16 mouse cellular contexts compared by ENCODE assay signal in the genomic region with DNA sequence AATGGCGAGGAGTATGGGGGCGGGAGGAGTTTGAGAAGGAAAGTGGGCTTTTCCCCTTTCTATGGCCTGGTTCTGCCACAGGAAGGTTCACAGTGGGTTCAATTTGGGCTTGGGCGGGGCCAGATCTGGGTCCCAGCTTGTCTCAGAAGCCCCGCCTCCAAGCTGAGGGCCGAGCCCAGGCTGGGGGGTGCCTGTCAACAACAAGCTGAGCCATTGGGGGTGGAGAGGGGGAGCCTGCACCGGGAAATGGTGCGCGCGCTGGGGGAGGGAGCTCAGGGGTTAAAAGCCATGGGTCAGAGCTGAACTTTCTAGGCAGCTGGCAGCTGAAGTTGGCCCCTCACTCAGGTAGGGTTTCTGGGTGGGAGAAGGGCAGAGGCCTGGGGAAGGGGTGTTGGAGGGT. TPM values are rescaled to one million over a fixed set of nuclear protein-coding genes. Genes with fewer than 3 reads are reported as not detected.
DNase-seq lines count a peak whose midpoint lies in the region; ATAC-seq and TF ChIP-seq lines count a peak whose summit lies in the region.
"Had no signal": no experiment of that assay in that cellular context is flagged by ENCODE, and none has a peak within 500 bp of the region (broad histone marks: within the 10 kb centered on the region; RNA-seq: fewer than 3 reads in every experiment).

No protein-coding gene starts in this region.

- H3K27ac ChIP-seq in heart, embryonic 14.5 days (replicated peaks in 1 of 2; ENCODE audit: control insufficient read depth in 1 of 2, insufficient read depth in 1 of 2, low read depth in 2 of 2, low read length in 2 of 2) = no peak overlapping the region
- H3K27ac ChIP-seq in embryonic facial prominence, embryonic 11.5 days (replicated peaks; ENCODE audit: low read depth, low read length) = no peak overlapping the region
- H3K27ac ChIP-seq in lung, postnatal 0 days (ENCODE audit: low read length) = no peak overlapping the region
- H3K27ac ChIP-seq: liver, embryonic 13.5 days had no signal

- no peak for DNase-seq in heart, postnatal 14 days
- DNase-seq in embryonic facial prominence, embryonic 11.5 days (ENCODE audit: low spot score) = peak; percentile 4
- DNase-seq in lung, postnatal 0 days (ENCODE audit: low spot score) = peak; percentile 5
- no peak for DNase-seq in T-cell, adult 2 months (ENCODE audit: low spot score)
- DNase-seq in adrenal gland, postnatal 25 days = no peak
- no peak for DNase-seq in adrenal gland, adult 18-20 months (ENCODE audit: low spot score in 2 of 2)
- DNase-seq: adrenal gland, adult 2 months; cerebellum, postnatal 10 days; kidney, adult 11 months; liver, embryonic 13.5 days; right cerebral cortex, postnatal 14 days; thymus, postnatal 25 days had no signal

- 0 out of 2 replicates have a peak, but pooled peaks cover 6% of the 10 kb centered on the region for H3K27me3 ChIP-seq in heart, embryonic 14.5 days (ENCODE audit: control insufficient read depth, insufficient read depth, low read length)
- H3K27me3 ChIP-seq in E14TG2a.4 (ENCODE audit: insufficient read depth, low read length) = 0 out of 2 replicates have a peak, but pooled peaks cover 3% of the 10 kb centered on the region
- H3K27me3 ChIP-seq in embryonic facial prominence, embryonic 11.5 days (ENCODE audit: control insufficient read depth, insufficient read depth, low read length) = no peaks in the 10 kb centered on the region; the same call in 1 of the 2 replicates
- H3K27me3 ChIP-seq in lung, postnatal 0 days (replicated peaks; ENCODE audit: insufficient read depth, low read length) = no peaks in the 10 kb centered on the region
- H3K27me3 ChIP-seq: liver, embryonic 13.5 days had no signal

- no peaks in the 10 kb centered on the region for H3K36me3 ChIP-seq in heart, embryonic 14.5 days (ENCODE audit: control insufficient read depth, insufficient read depth, low read length)
- H3K36me3 ChIP-seq in E14TG2a.4 (ENCODE audit: insufficient read depth, low read length) = no peaks in the 10 kb centered on the region
- H3K36me3 ChIP-seq in embryonic facial prominence, embryonic 11.5 days (replicated peaks; ENCODE audit: control insufficient read depth, insufficient read depth, low read depth, low read length) = no peaks in the 10 kb centered on the region
- H3K36me3 ChIP-seq in lung, postnatal 0 days (ENCODE audit: insufficient read depth, low read length) = no peaks in the 10 kb centered on the region
- H3K36me3 ChIP-seq: liver, embryonic 13.5 days had no signal

- no peaks in the 10 kb centered on the region for H3K9me3 ChIP-seq in heart, embryonic 14.5 days (ENCODE audit: control insufficient read depth, low read length)
- no peaks in the 10 kb centered on the region for H3K9me3 ChIP-seq in E14TG2a.4 (ENCODE audit: low read length)
- no peaks in the 10 kb centered on the region for H3K9me3 ChIP-seq in embryonic facial prominence, embryonic 11.5 days (replicated peaks; ENCODE audit: control insufficient read depth, low read length)
- H3K9me3 ChIP-seq in lung, postnatal 0 days (ENCODE audit: low read length) = no peaks in the 10 kb centered on the region
- H3K9me3 ChIP-seq: liver, embryonic 13.5 days had no signal

- no peak overlapping the region for H3K9ac ChIP-seq in heart, embryonic 14.5 days (ENCODE audit: low read length)
- H3K9ac ChIP-seq in embryonic facial prominence, embryonic 11.5 days (replicated peaks; ENCODE audit: low read length) = no peak overlapping the region; the same call in 1 of the 2 replicates
- H3K9ac ChIP-seq in lung, postnatal 0 days (replicated peaks; ENCODE audit: low read depth) = no peak overlapping the region
- H3K9ac ChIP-seq: liver, embryonic 13.5 days had no signal

- no peak for ATAC-seq in heart, embryonic 14.5 days (ENCODE audit: insufficient number of reproducible peaks, insufficient read depth, low FRiP score, low read depth)
- no peak for ATAC-seq in embryonic facial prominence, embryonic 11.5 days (replicated peaks; ENCODE audit: insufficient number of reproducible peaks, low FRiP score, low TSS enrichment, low read depth)
- ATAC-seq in lung, postnatal 0 days = no peak
- ATAC-seq: CD4-positive, CD25-positive, alpha-beta regulatory T cell, adult 4 months had no signal

- H3K4me2 ChIP-seq in heart, embryonic 14.5 days (ENCODE audit: low read length) = peak overlapping the region; percentile 18
- peak overlapping the region; percentile 1; the same call in 1 of the 2 replicates for H3K4me2 ChIP-seq in embryonic facial prominence, embryonic 11.5 days (ENCODE audit: low read depth, low read length)
- H3K4me2 ChIP-seq in lung, postnatal 0 days (replicated peaks; ENCODE audit: low read depth, low read length) = peak overlapping the region; percentile 33; the same call in 1 of the 2 replicates

- peaks cover 0 to 2% of the 10 kb centered on the region in 2 experiments; a peak in 1 of 4 replicates for H3K4me1 ChIP-seq in heart, embryonic 14.5 days (ENCODE audit: control insufficient read depth in 2 of 2, insufficient read depth in 2 of 2, low read length in 2 of 2)
- H3K4me1 ChIP-seq in E14TG2a.4 (replicated peaks; ENCODE audit: low read depth, low read length) = peaks cover 32% of the 10 kb centered on the region
- no peaks in the 10 kb centered on the region for H3K4me1 ChIP-seq in embryonic facial prominence, embryonic 11.5 days (ENCODE audit: control insufficient read depth, insufficient read depth, low read length)
- H3K4me1 ChIP-seq in lung, postnatal 0 days (ENCODE audit: insufficient read depth, low read depth, low read length) = no peaks in the 10 kb centered on the region; the same call in none of the 2 replicates
- H3K4me1 ChIP-seq: liver, embryonic 13.5 days had no signal

- no peak for TF ChIP-seq CTCF in E14TG2a.4 (conservative IDR thresholded peaks at IDR 0.05; ENCODE audit: low read length)
- no peak for TF ChIP-seq CTCF in lung, postnatal 0 days (IDR thresholded peaks at IDR 0.05)

- intact Hi-C loops in heart, postnatal 14 days (cut with DNase I) = no loop called here

- TF ChIP-seq EP300 in lung, postnatal 0 days (IDR thresholded peaks at IDR 0.05) = no peak

- no peak overlapping the region for H3K4me3 ChIP-seq in heart, embryonic 14.5 days (ENCODE audit: control insufficient read depth in 1 of 2, insufficient read depth in 1 of 2, low read depth in 1 of 2, low read length in 2 of 2)
- peak overlapping the region; percentile 64 for H3K4me3 ChIP-seq in E14TG2a.4 (replicated peaks; ENCODE audit: low read length)
- no peak overlapping the region for H3K4me3 ChIP-seq in embryonic facial prominence, embryonic 11.5 days (ENCODE audit: low read depth, low read length)
- H3K4me3 ChIP-seq in lung, postnatal 0 days (ENCODE audit: low read depth, low read length) = no peak overlapping the region
- H3K4me3 ChIP-seq: liver, embryonic 13.5 days had no signal

- 2% methylated on average over 8 of the region's 9 CpGs for WGBS in heart, embryonic 14.5 days
- 4% methylated on average over 9 of the region's 9 CpGs for WGBS in embryonic facial prominence, embryonic 11.5 days
- WGBS in lung, postnatal 0 days = 8% methylated on average over 9 of the region's 9 CpGs

RNA-seq across cellular contexts. Expression of a gene that starts 0.6 kb away (rescaled TPM):
- not detected in 2 replicates for polyA plus RNA-seq in heart, embryonic 14.5 days (2014; fragmentation: Nextera tagmentation; extraction: Ambion mirVana)
- total RNA-seq in heart, postnatal 14 days (2021) = not detected
- polyA plus RNA-seq in embryonic facial prominence, embryonic 11.5 days (2014; fragmentation: Nextera tagmentation; extraction: Ambion mirVana) = 0.49 TPM in 2 replicates
- 4.8 and 6.3 TPM in 2 replicates for polyA plus RNA-seq in lung, postnatal 0 days (2015; fragmentation: Nextera tagmentation; extraction: Ambion mirVana)
- total RNA-seq in adrenal gland, postnatal 25 days (2021) = not detected in 2 replicates
- total RNA-seq in adrenal gland, adult 18-20 months (2021) = under 1 TPM in 1 of 2 experiments, not detected in 1; 0.45 TPM
- total RNA-seq: adrenal gland, adult 2 months; gastrocnemius, adult 8-10 months had no signal
- polyA plus RNA-seq: CD4-positive, CD25-positive, alpha-beta regulatory T cell, adult 4 months; liver, embryonic 13.5 days had no signal

RNA-seq across cellular contexts. Expression of a gene that starts 22.7 kb away (rescaled TPM):
- not detected in 2 replicates for polyA plus RNA-seq in heart, embryonic 14.5 days (2014; fragmentation: Nextera tagmentation; extraction: Ambion mirVana)
- not detected for total RNA-seq in heart, postnatal 14 days (2021)
- not detected in 2 replicates for polyA plus RNA-seq in embryonic facial prominence, embryonic 11.5 days (2014; fragmentation: Nextera tagmentation; extraction: Ambion mirVana)
- polyA plus RNA-seq in lung, postnatal 0 days (2015; fragmentation: Nextera tagmentation; extraction: Ambion mirVana) = 0.31 and 0.39 TPM in 2 replicates
- total RNA-seq in adrenal gland, postnatal 25 days (2021) = not detected in 2 replicates
- not detected for total RNA-seq in adrenal gland, adult 18-20 months (2021)
- total RNA-seq: adrenal gland, adult 2 months had no signal
- polyA plus RNA-seq: adrenal gland, adult 2 months; CD4-positive, CD25-positive, alpha-beta regulatory T cell, adult 4 months; liver, embryonic 13.5 days had no signal

RNA-seq across cellular contexts. Expression of a gene that starts 41.1 kb away (rescaled TPM):
- polyA plus RNA-seq in heart, embryonic 14.5 days (2014; fragmentation: Nextera tagmentation; extraction: Ambion mirVana) = 3.4 and 4.9 TPM in 2 replicates
- total RNA-seq in heart, postnatal 14 days (2021) = 1 to 10 TPM; 3.9 to 4.0 TPM
- polyA plus RNA-seq in embryonic facial prominence, embryonic 11.5 days (2014; fragmentation: Nextera tagmentation; extraction: Ambion mirVana) = 8.1 and 9.1 TPM in 2 replicates
- 8.5 and 9.0 TPM in 2 replicates for polyA plus RNA-seq in lung, postnatal 0 days (2015; fragmentation: Nextera tagmentation; extraction: Ambion mirVana)
- 11.1 and 13.4 TPM in 2 replicates for total RNA-seq in adrenal gland, postnatal 25 days (2021)
- 10 to 100 TPM; 10.9 to 13.9 TPM for total RNA-seq in adrenal gland, adult 18-20 months (2021)

RNA-seq across cellular contexts. Expression of a gene that starts 53.0 kb away (rescaled TPM):
- 0.31 and 0.49 TPM in 2 replicates for polyA plus RNA-seq in heart, embryonic 14.5 days (2014; fragmentation: Nextera tagmentation; extraction: Ambion mirVana)
- 1 to 10 TPM; 1.2 TPM for total RNA-seq in heart, postnatal 14 days (2021)
- 0.32 TPM in 1 of 2 replicates, not detected in the other for polyA plus RNA-seq in embryonic facial prominence, embryonic 11.5 days (2014; fragmentation: Nextera tagmentation; extraction: Ambion mirVana)
- 3.2 and 4.0 TPM in 2 replicates for polyA plus RNA-seq in lung, postnatal 0 days (2015; fragmentation: Nextera tagmentation; extraction: Ambion mirVana)
- 1.9 and 2.1 TPM in 2 replicates for total RNA-seq in adrenal gland, postnatal 25 days (2021)
- 1 to 10 TPM; 3.4 to 3.6 TPM for total RNA-seq in adrenal gland, adult 18-20 months (2021)

RNA-seq across cellular contexts. Expression of a gene that starts 55.8 kb away (rescaled TPM):
- not detected in 2 replicates for polyA plus RNA-seq in heart, embryonic 14.5 days (2014; fragmentation: Nextera tagmentation; extraction: Ambion mirVana)
- not detected for total RNA-seq in heart, postnatal 14 days (2021)
- polyA plus RNA-seq in embryonic facial prominence, embryonic 11.5 days (2014; fragmentation: Nextera tagmentation; extraction: Ambion mirVana) = not detected in 2 replicates
- not detected in 2 replicates for polyA plus RNA-seq in lung, postnatal 0 days (2015; fragmentation: Nextera tagmentation; extraction: Ambion mirVana)
- total RNA-seq in adrenal gland, postnatal 25 days (2021) = not detected in 2 replicates
- total RNA-seq in adrenal gland, adult 18-20 months (2021) = not detected
- total RNA-seq: adrenal gland, adult 2 months; gastrocnemius, adult 8-10 months had no signal
- polyA plus RNA-seq: adrenal gland, adult 2 months; CD4-positive, CD25-positive, alpha-beta regulatory T cell, adult 4 months; liver, embryonic 13.5 days had no signal

Comparison
In these comparisons a context has a peak if more than half of its experiments do, and no peak if none do; other contexts are left out.
1. DNase-seq: peak in embryonic facial prominence, embryonic 11.5 days (single experiment) and lung, postnatal 0 days (single experiment); none in heart, postnatal 14 days (0 of 2), T-cell, adult 2 months (single experiment), adrenal gland, postnatal 25 days (single experiment) and adrenal gland, adult 18-20 months (0 of 2).
2. Peak in every context shown above with its lines, with median percentiles within 50 percentile points of each other: H3K4me2 ChIP-seq.